Mouse (Mus musculus) limb, embryonic 12.5 days (tissue): ENCODE measurements around the gene Tgfb1i1. TPM values are rescaled to one million over a fixed set of nuclear protein-coding genes. Genes with fewer than 3 reads are reported as not detected.

Experiments used
- ATAC-seq: fragments of 200-750 bp; cut with Nextera tagmentation; 2 replicates; pipeline ENCODE4 v1.8.0; 2017; ENCODE audit warnings: low read depth, moderate TSS enrichment; ENCODE audit not compliant: insufficient number of reproducible peaks, insufficient read depth, low FRiP score, low TSS enrichment
- H3K27ac ChIP-seq: fragments of 300-500 bp; sonication (generic); 2 replicates; pipeline ENCODE4 v1.5.1; 2016; ENCODE audit warnings: mild to moderate bottlenecking, moderate library complexity
- H3K27me3 ChIP-seq: fragments of 300-500 bp; sonication (generic); 2 replicates; pipeline ENCODE4 v1.6.1; 2016; ENCODE audit warnings: mild to moderate bottlenecking, moderate library complexity
- H3K36me3 ChIP-seq: fragments of 300-500 bp; sonication (generic); 2 replicates; pipeline ENCODE4 v1.6.1; 2016; ENCODE audit warnings: mild to moderate bottlenecking, moderate library complexity
- H3K4me1 ChIP-seq: fragments of 300-500 bp; sonication (generic); replicated peaks from 2 replicates; pipeline ENCODE4 v1.6.1; 2016
- H3K4me2 ChIP-seq: fragments of 300-500 bp; sonication (generic); 2 replicates; pipeline ENCODE4 v1.6.1; 2016; ENCODE audit warnings: mild to moderate bottlenecking, moderate library complexity
- H3K4me3 ChIP-seq: fragments of 300-500 bp; sonication (generic); replicated peaks from 2 replicates; pipeline ENCODE4 v1.5.1; 2016; ENCODE audit warnings: mild to moderate bottlenecking
- H3K9ac ChIP-seq: fragments of 300-500 bp; sonication (generic); replicated peaks from 2 replicates; pipeline ENCODE4 v1.6.1; 2016; ENCODE audit warnings: mild to moderate bottlenecking, moderate library complexity
- H3K9me3 ChIP-seq: fragments of 300-500 bp; sonication (generic); 2 replicates; pipeline ENCODE4 v1.6.1; 2016; ENCODE audit warnings: mild to moderate bottlenecking, moderate library complexity
- WGBS: fragments of 180-500 bp; shearing (Covaris S2); methylation state at CpG from one replicate; pipeline ENCODE4 v1.1.7; 2016; 5-methylcytosine and 5-hydroxymethylcytosine counted together
- polyA plus RNA-seq: library from polyadenylated mRNA; unstranded; fragments of >200 nt; fragmentation: Nextera tagmentation; extraction: Ambion mirVana; gene quantifications from 2 replicates; pipeline ENCODE4 v1.2.1, GENCODE M21; 2016

The Tgfb1i1 gene
- polyA plus RNA-seq, 1 experiment from 2014 or later, result 22.3 TPM

- Histone ChIP-seq H3K4me1 (no peaks in the 10 kb centered on the region), H3K4me2 (no peak overlapping the region), H3K4me3 (no peak overlapping the region), H3K9me3 (no peaks in the 10 kb centered on the region), H3K27me3 (no peaks in the 10 kb centered on the region; the same call in 1 of the 2 replicates), H3K36me3 (peaks cover 10% of the 10 kb centered on the region; the same call in 1 of the 2 replicates), H3K27ac (no peak overlapping the region), H3K9ac (no peak overlapping the region)
- ATAC-seq, result no peak
- WGBS, result 79% methylated on average over 5 of the region's 5 CpGs
Observed at GRCm38 (mm10) chr7:128266056-128266455, 19.4 kb downstream of the Tgfb1i1 start.

- H3K4me1 ChIP-seq, result no peaks in the 10 kb centered on the region
- no peak overlapping the region for H3K4me3 ChIP-seq
- H3K9me3 ChIP-seq, result no peaks in the 10 kb centered on the region
- H3K36me3 ChIP-seq, result peaks cover 23% of the 10 kb centered on the region
- H3K27me3 ChIP-seq, result no peaks in the 10 kb centered on the region; the same call in 1 of the 2 replicates
- H3K4me2 ChIP-seq, result no peak overlapping the region
- no peak overlapping the region for H3K27ac ChIP-seq
- no peak for ATAC-seq
- WGBS, result 61% methylated on average over 13 of the region's 13 CpGs
- no peak overlapping the region for H3K9ac ChIP-seq
Observed at GRCm38 (mm10) chr7:128267391-128267790, 20.8 kb downstream of the Tgfb1i1 start.

GRCm38 (mm10) chr7:128267813-128268212, 21.2 kb downstream of the Tgfb1i1 start:
- no peaks in the 10 kb centered on the region for H3K9me3 ChIP-seq
- no peak overlapping the region for H3K4me2 ChIP-seq
- no peak overlapping the region for H3K9ac ChIP-seq
- no peaks in the 10 kb centered on the region for H3K4me1 ChIP-seq
- no peak for ATAC-seq
- WGBS, result 82% methylated on average over 7 of the region's 7 CpGs
- H3K27ac ChIP-seq, result no peak overlapping the region
- H3K36me3 ChIP-seq, result peaks cover 26% of the 10 kb centered on the region
- no peak overlapping the region for H3K4me3 ChIP-seq
- H3K27me3 ChIP-seq, result no peaks in the 10 kb centered on the region; the same call in 1 of the 2 replicates

GRCm38 (mm10) chr7:128270431-128270850, 23.8 kb downstream of the Tgfb1i1 start:
- no peak overlapping the region for H3K9ac ChIP-seq
- H3K4me3 ChIP-seq, result no peak overlapping the region
- no peak overlapping the region for H3K27ac ChIP-seq
- no peaks in the 10 kb centered on the region for H3K9me3 ChIP-seq
- 58% methylated on average over 13 of the region's 13 CpGs for WGBS
- no peaks in the 10 kb centered on the region for H3K4me1 ChIP-seq
- 0 out of 2 replicates have a peak, but pooled peaks have one; percentile 43 for ATAC-seq
- peaks cover 52% of the 10 kb centered on the region for H3K36me3 ChIP-seq
- no peak overlapping the region for H3K4me2 ChIP-seq
- no peaks in the 10 kb centered on the region; the same call in 1 of the 2 replicates for H3K27me3 ChIP-seq

DNA sequence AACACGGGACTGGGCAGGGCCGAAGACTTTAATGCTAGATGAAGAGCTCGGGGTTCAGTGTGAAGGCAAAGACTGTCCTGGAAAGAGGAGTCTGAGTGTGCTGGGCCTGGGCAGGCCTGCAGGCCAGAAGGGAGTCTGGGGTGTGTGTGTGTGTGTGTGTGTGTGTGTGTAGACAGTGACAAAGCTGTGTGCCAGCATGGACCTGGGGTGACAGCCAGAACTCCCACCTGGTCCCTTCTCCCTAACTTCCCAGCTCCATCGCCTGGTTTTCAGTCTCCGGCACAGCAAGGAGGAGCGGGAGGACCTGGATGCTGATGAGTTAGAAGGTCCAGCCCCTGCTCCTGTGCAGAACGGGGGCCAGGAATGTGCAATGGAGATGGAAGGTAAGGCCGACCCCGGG, 24.9 kb downstream of the Tgfb1i1 start:
- WGBS, result 90% methylated on average over 7 of the region's 9 CpGs
- Histone ChIP-seq H3K4me2 (no peak overlapping the region), H3K36me3 (peaks cover 62% of the 10 kb centered on the region), H3K9me3 (no peaks in the 10 kb centered on the region), H3K27ac (no peak overlapping the region), H3K4me1 (no peaks in the 10 kb centered on the region), H3K27me3 (no peaks in the 10 kb centered on the region), H3K4me3 (no peak overlapping the region), H3K9ac (no peak overlapping the region)
- ATAC-seq, result no peak

DNA sequence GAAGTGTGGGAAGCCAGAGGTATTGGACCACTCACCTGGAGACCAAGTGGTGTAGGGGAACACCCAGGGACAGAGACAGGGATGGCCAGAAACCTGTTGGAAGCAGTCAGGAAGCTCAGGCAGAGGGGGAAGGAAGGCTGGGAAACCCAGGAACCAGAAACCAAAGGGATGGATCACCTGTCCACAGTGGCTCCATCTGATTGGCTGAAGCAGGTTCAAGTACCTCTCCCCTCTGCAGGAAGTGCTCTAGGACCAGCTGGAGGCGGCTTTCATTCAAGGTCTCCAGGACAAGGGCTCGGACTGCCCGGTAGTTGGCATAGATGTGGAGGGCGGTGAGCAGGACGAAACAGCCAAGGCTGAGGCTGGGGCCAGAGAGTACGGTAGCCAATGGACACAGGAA, 29.4 kb downstream of the Tgfb1i1 start:
- WGBS, result 93% methylated on average over 6 of the region's 6 CpGs
- H3K36me3 ChIP-seq, result peaks cover 85% of the 10 kb centered on the region

GRCm38 (mm10) chr7:128279750-128280149, 33.1 kb downstream of the Tgfb1i1 start:
- Histone ChIP-seq H3K27ac (no peak overlapping the region), H3K4me1 (peaks cover 9% of the 10 kb centered on the region), H3K9ac (no peak overlapping the region), H3K4me3 (no peak overlapping the region), H3K4me2 (no peak overlapping the region), H3K36me3 (peaks cover 58% of the 10 kb centered on the region), H3K27me3 (no peaks in the 10 kb centered on the region), H3K9me3 (no peaks in the 10 kb centered on the region)
- 92% methylated on average over 4 of the region's 4 CpGs for WGBS
- no peak for ATAC-seq

More for the DNA sequence above, 29.4 kb downstream of the Tgfb1i1 start:
- no peak overlapping the region for H3K9ac ChIP-seq
- no peak overlapping the region for H3K4me3 ChIP-seq
- no peaks in the 10 kb centered on the region for H3K4me1 ChIP-seq
- no peak for ATAC-seq
- no peak overlapping the region for H3K27ac ChIP-seq
- no peaks in the 10 kb centered on the region for H3K9me3 ChIP-seq
- H3K27me3 ChIP-seq, result no peaks in the 10 kb centered on the region
- no peak overlapping the region for H3K4me2 ChIP-seq

- no peak overlapping the region for H3K27ac ChIP-seq
- 89% methylated on average over 11 of the region's 11 CpGs for WGBS
- no peak overlapping the region for H3K4me2 ChIP-seq
- H3K36me3 ChIP-seq, result peaks cover 44% of the 10 kb centered on the region
- H3K4me3 ChIP-seq, result no peak overlapping the region
- no peaks in the 10 kb centered on the region for H3K27me3 ChIP-seq
- no peaks in the 10 kb centered on the region for H3K9me3 ChIP-seq
- ATAC-seq, result no peak
- H3K9ac ChIP-seq, result no peak overlapping the region
- peaks cover 9% of the 10 kb centered on the region for H3K4me1 ChIP-seq
Observed at GRCm38 (mm10) chr7:128281765-128282164, 35.2 kb downstream of the Tgfb1i1 start.

- ATAC-seq, result no peak
Observed at GRCm38 (mm10) chr7:128282532-128283244, 36.1 kb downstream of the Tgfb1i1 start.

GRCm38 (mm10) chr7:128284047-128284446, 37.4 kb downstream of the Tgfb1i1 start:
- Histone ChIP-seq H3K4me3 (no peak overlapping the region), H3K4me1 (peaks cover 14% of the 10 kb centered on the region), H3K4me2 (no peak overlapping the region), H3K9ac (no peak overlapping the region), H3K27ac (peak overlapping the region; percentile 31; the same call in 1 of the 2 replicates), H3K9me3 (no peaks in the 10 kb centered on the region), H3K36me3 (peaks cover 52% of the 10 kb centered on the region), H3K27me3 (no peaks in the 10 kb centered on the region)
- 49% methylated on average over 5 of the region's 5 CpGs for WGBS
- no peak for ATAC-seq

More at GRCm38 (mm10) chr7:128282532-128283244, 36.1 kb downstream of the Tgfb1i1 start:
- 19% methylated on average over 7 of the region's 7 CpGs for WGBS
- Histone ChIP-seq H3K27me3 (no peaks in the 10 kb centered on the region), H3K36me3 (peaks cover 44% of the 10 kb centered on the region), H3K4me2 (no peak overlapping the region), H3K27ac (peak overlapping the region; percentile 41; the same call in 1 of the 2 replicates), H3K9ac (no peak overlapping the region), H3K9me3 (no peaks in the 10 kb centered on the region), H3K4me3 (no peak overlapping the region), H3K4me1 (peaks cover 9% of the 10 kb centered on the region)

- no peak overlapping the region for H3K27ac ChIP-seq
- no peaks in the 10 kb centered on the region for H3K27me3 ChIP-seq
- H3K9ac ChIP-seq, result no peak overlapping the region
- H3K4me3 ChIP-seq, result no peak overlapping the region
- peaks cover 51% of the 10 kb centered on the region for H3K36me3 ChIP-seq
- no peak overlapping the region for H3K4me2 ChIP-seq
- WGBS, result 91% methylated on average over 8 of the region's 8 CpGs
- no peak for ATAC-seq
- H3K4me1 ChIP-seq, result peaks cover 21% of the 10 kb centered on the region
- no peaks in the 10 kb centered on the region for H3K9me3 ChIP-seq
Observed at GRCm38 (mm10) chr7:128285060-128285459, 38.4 kb downstream of the Tgfb1i1 start.
